Mouse (Mus musculus) embryonic facial prominence, embryonic 11.5 days (tissue): ENCODE data around the gene Mcpt4. TPM values are rescaled to one million over a fixed set of nuclear protein-coding genes. Genes with fewer than 3 reads are reported as not detected.
"Not testable (repeated sequence)": the region's sequence is repeated elsewhere in the genome, so short reads cannot be mapped to it uniquely, and the experiment has no call there.

Experiments used
- ATAC-seq: fragments of 200-750 bp; cut with Nextera tagmentation; replicated peaks from 2 replicates; pipeline ENCODE4 v1.8.0; 2017; ENCODE audit warnings: low read depth; ENCODE audit not compliant: insufficient number of reproducible peaks, low FRiP score, low TSS enrichment
- DNase-seq: peaks from one replicate; pipeline ENCODE4 v3.0.0-alpha.2; 2015; ENCODE audit warnings: low spot score
- H3K27ac ChIP-seq: fragments of 300-500 bp; sonication (generic); replicated peaks from 2 replicates; pipeline ENCODE4 v1.5.1; 2014; ENCODE audit warnings: mild to moderate bottlenecking, low read depth, low read length, control low read depth
- H3K27me3 ChIP-seq: fragments of 300-500 bp; sonication (generic); 2 replicates; pipeline ENCODE4 v1.6.1; 2014; ENCODE audit warnings: mild to moderate bottlenecking, low read length, moderate library complexity, mixed read lengths; ENCODE audit not compliant: control insufficient read depth, insufficient read depth
- H3K36me3 ChIP-seq: fragments of 300-500 bp; sonication (generic); replicated peaks from 2 replicates; pipeline ENCODE4 v1.6.1; 2014; ENCODE audit warnings: low read depth, mild to moderate bottlenecking, low read length, moderate library complexity, mixed read lengths; ENCODE audit not compliant: control insufficient read depth, insufficient read depth
- H3K4me1 ChIP-seq: fragments of 300-500 bp; sonication (generic); 2 replicates; pipeline ENCODE4 v1.6.1; 2014; ENCODE audit warnings: low read length, mixed read lengths; ENCODE audit not compliant: control insufficient read depth, insufficient read depth
- H3K4me2 ChIP-seq: fragments of 300-500 bp; sonication (generic); 2 replicates; pipeline ENCODE4 v1.6.1; 2014; ENCODE audit warnings: low read depth, mild to moderate bottlenecking, control low read depth, low read length, moderate library complexity
- H3K4me3 ChIP-seq: fragments of 300-500 bp; sonication (generic); 2 replicates; pipeline ENCODE4 v1.5.1; 2014; ENCODE audit warnings: low read depth, low read length, control low read depth
- H3K9ac ChIP-seq: fragments of 300-500 bp; sonication (generic); replicated peaks from 2 replicates; pipeline ENCODE4 v1.6.1; 2014; ENCODE audit warnings: mild to moderate bottlenecking, control low read depth, low read length
- H3K9me3 ChIP-seq: fragments of 300-500 bp; sonication (generic); replicated peaks from 2 replicates; pipeline ENCODE4 v1.6.1; 2016; ENCODE audit warnings: mild to moderate bottlenecking, low read length, inconsistent platforms, mixed read lengths; ENCODE audit not compliant: control insufficient read depth
- WGBS: fragments of 180-500 bp; shearing (Covaris S2); extraction: QIAGEN DNeasy Blood & Tissue Kit; methylation state at CpG from one replicate; pipeline ENCODE4 v1.1.7; 2014; 5-methylcytosine and 5-hydroxymethylcytosine counted together
- microRNA-seq: library from miRNA; unstranded; fragments of <30 nt; microRNA quantifications from one replicate; pipeline ENCODE4, GENCODE M21; 2016; ENCODE audit warnings: borderline number of aligned reads
- polyA plus RNA-seq: library from polyadenylated mRNA; unstranded; fragments of >200 nt; fragmentation: Nextera tagmentation; extraction: Ambion mirVana; gene quantifications from 2 replicates; pipeline ENCODE4 v1.2.1, GENCODE M21; 2014

Mcpt4 gene
- polyA plus RNA-seq, 1 experiment from 2014 or later: not detected

DNA sequence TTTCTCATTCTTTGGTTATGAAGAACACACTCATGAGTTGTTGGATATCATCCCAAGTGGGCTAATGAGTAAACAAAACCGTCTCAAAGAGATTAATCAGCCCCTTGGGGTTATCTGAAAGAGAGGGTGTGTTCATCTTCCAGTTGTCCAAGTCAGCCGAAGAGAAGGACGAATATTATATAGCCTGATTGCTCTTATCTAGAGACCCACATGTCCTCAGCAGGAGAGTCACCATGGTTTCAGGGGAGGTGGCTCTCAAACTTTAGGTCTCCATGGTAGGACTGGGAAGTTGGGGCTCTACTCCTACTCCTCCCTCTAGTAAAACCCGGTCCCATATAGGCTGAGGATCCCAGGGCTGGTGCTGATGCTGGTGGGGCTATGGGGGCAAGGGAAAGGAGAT, 40.8 kb downstream of the Mcpt4 start:
- not testable (repeated sequence) for H3K36me3 ChIP-seq, H3K4me1 ChIP-seq, ATAC-seq, DNase-seq, H3K27me3 ChIP-seq, H3K27ac ChIP-seq, H3K4me2 ChIP-seq, H3K9ac ChIP-seq, H3K4me3 ChIP-seq, H3K9me3 ChIP-seq
- 77% methylated on average over 3 of the region's 4 CpGs for WGBS

GRCm38 (mm10) chr14:56019446-56019845, 42.7 kb downstream of the Mcpt4 start:
- Histone ChIP-seq H3K27me3 (no peaks in the 10 kb centered on the region), H3K4me3 (no peak overlapping the region), H3K9ac (no peak overlapping the region), H3K4me2 (no peak overlapping the region), H3K36me3 (no peaks in the 10 kb centered on the region), H3K9me3 (no peaks in the 10 kb centered on the region), H3K4me1 (no peaks in the 10 kb centered on the region), H3K27ac (no peak overlapping the region)
- no peak for ATAC-seq
- no peak for DNase-seq
- 75% methylated on average over 1 of the region's 1 CpGs for WGBS

DNA sequence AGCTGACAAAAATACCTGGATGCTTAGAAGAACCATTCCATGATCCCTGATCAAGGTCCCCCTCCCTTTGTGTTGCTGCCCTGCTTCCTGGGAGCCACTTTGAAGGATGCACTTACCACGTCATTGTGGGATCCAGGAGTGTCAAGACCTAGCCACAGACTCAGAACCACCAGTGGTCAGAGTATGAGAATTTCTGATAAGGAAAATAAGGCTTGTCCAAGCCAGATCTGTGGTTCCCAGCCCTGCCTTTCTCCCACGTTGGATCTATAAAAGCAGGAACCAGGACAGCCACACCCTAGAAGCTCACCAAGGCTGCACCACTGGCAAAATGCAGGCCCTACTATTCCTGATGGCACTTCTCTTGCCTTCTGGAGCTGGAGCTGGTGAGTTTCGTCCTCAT, 44.4 kb downstream of the Mcpt4 start, which contains the start of gene Mcpt1:
TSS of gene Mcpt1 (plus strand) at position 301 of the 400 bp plus-strand sequence.
- ATAC-seq: not testable (repeated sequence)

GRCm38 (mm10) chr14:56013924-56014323, 48.2 kb downstream of the Mcpt4 start:
- Histone ChIP-seq H3K9me3 (no peaks in the 10 kb centered on the region), H3K27me3 (no peaks in the 10 kb centered on the region), H3K27ac (no peak overlapping the region), H3K4me1 (no peaks in the 10 kb centered on the region), H3K4me2 (no peak overlapping the region), H3K36me3 (no peaks in the 10 kb centered on the region), H3K4me3 (no peak overlapping the region), H3K9ac (no peak overlapping the region)
- DNase-seq (no peak), ATAC-seq (no peak)
- 92% methylated on average over 2 of the region's 2 CpGs for WGBS

More for the DNA sequence above, 44.4 kb downstream of the Mcpt4 start, which contains the start of gene Mcpt1:
- H3K9ac ChIP-seq, H3K27ac ChIP-seq, H3K36me3 ChIP-seq, H3K4me2 ChIP-seq, DNase-seq, H3K9me3 ChIP-seq, H3K4me3 ChIP-seq, H3K27me3 ChIP-seq, H3K4me1 ChIP-seq: not testable (repeated sequence)
- WGBS: 87% methylated on average over 3 of the region's 3 CpGs

DNA sequence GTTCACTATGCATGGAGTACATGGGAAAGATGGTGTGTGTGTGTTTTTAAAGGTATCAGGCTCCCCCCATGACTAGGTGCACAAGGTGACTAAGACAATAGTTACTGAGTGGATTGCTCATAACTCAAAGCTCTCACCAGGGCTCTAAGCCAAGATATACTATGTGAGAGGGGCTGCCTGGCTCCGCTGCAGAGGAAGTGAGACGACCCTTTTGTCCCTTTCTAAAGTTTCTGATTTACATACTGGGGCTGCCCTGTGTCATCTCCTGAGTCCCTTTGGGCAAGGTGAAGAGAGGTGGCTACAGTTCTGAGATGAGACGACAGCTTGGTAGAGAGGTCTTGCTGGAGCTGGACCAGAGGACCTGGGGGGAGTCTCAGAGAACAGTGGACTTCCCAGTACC, 49.0 kb downstream of the Mcpt4 start:
- H3K36me3 ChIP-seq: no peaks in the 10 kb centered on the region
- no peaks in the 10 kb centered on the region for H3K27me3 ChIP-seq
- DNase-seq (no peak), ATAC-seq (no peak)
- H3K9me3 ChIP-seq: no peaks in the 10 kb centered on the region
- no peaks in the 10 kb centered on the region for H3K4me1 ChIP-seq
- H3K27ac ChIP-seq: no peak overlapping the region
- no peak overlapping the region for H3K9ac ChIP-seq
- H3K4me3 ChIP-seq: no peak overlapping the region
- no peak overlapping the region for H3K4me2 ChIP-seq
- WGBS: 69% methylated on average over 3 of the region's 3 CpGs

Small RNA genes lying within 50 kb of the gene (microRNA-seq; reads per million reads assigned to microRNA genes)
- gene Mir6949: not detected

Other genes with a start within 250 kb of the Mcpt4 start
- gene Nfatc4, start 239.2 kb downstream of the Mcpt4 start, polyA plus RNA-seq: 53.7 and 61.6 TPM in 2 replicates
- gene Nynrin, start 208.3 kb downstream of the Mcpt4 start, polyA plus RNA-seq: 13.6 and 19.4 TPM in 2 replicates
- gene Cbln3, start 177.9 kb downstream of the Mcpt4 start, polyA plus RNA-seq: 0.07 and 0.17 TPM in 2 replicates
- 10.4 and 11.9 TPM in 2 replicates for gene Khnyn, start 177.4 kb downstream of the Mcpt4 start, polyA plus RNA-seq
- 55.7 and 59.4 TPM in 2 replicates for gene Sdr39u1, start 162.0 kb downstream of the Mcpt4 start, polyA plus RNA-seq
- gene Cma1, start 117.6 kb downstream of the Mcpt4 start, polyA plus RNA-seq: not detected in 2 replicates
- gene Cma2, start 111.3 kb downstream of the Mcpt4 start, polyA plus RNA-seq: not detected in 2 replicates
- not detected in 2 replicates for gene Mcpt1, start 44.3 kb downstream of the Mcpt4 start, polyA plus RNA-seq
- gene Mcpt9, start 31.8 kb downstream of the Mcpt4 start, polyA plus RNA-seq: not detected in 2 replicates
- gene Mcpt2, start 20.3 kb downstream of the Mcpt4 start, polyA plus RNA-seq: not detected in 2 replicates
- not detected in 2 replicates for gene Mcpt8, start 23.0 kb upstream of the Mcpt4 start, polyA plus RNA-seq
- not detected in 2 replicates for gene Ctsg, start 40.3 kb upstream of the Mcpt4 start, polyA plus RNA-seq
- not detected in 2 replicates for gene Gzme, start 58.3 kb upstream of the Mcpt4 start, polyA plus RNA-seq
- gene Gzmd, start 70.3 kb upstream of the Mcpt4 start, polyA plus RNA-seq: not detected in 2 replicates
- gene Gzmg, start 97.3 kb upstream of the Mcpt4 start, polyA plus RNA-seq: not detected in 2 replicates
- gene Gzmn, start 112.3 kb upstream of the Mcpt4 start, polyA plus RNA-seq: not detected in 2 replicates
- gene Gzmf, start 149.1 kb upstream of the Mcpt4 start, polyA plus RNA-seq: not detected in 2 replicates
- gene Gzmc, start 172.3 kb upstream of the Mcpt4 start, polyA plus RNA-seq: not detected in 2 replicates
- not detected in 2 replicates for gene Gzmb, start 199.9 kb upstream of the Mcpt4 start, polyA plus RNA-seq